Mouse (Mus musculus): ENCODE measurements at regions not wholly inside any gene's neighbourhood (a gene's known extent, or its start where the extent isn't known, plus 50 kb on each side); places are given as distances from the start of the nearest gene placed in this dataset.

- no peak overlapping the region for H3K4me2 ChIP-seq (ENCODE audit: low read depth, low read length)
- H3K4me1 ChIP-seq (ENCODE audit: control insufficient read depth, insufficient read depth, low read length): peaks cover 4% of the 10 kb centered on the region
- WGBS: 21% methylated on average over 13 of the region's 15 CpGs
- H3K36me3 ChIP-seq (ENCODE audit: control insufficient read depth, insufficient read depth, low read length): no peaks in the 10 kb centered on the region
- H3K9ac ChIP-seq (replicated peaks; ENCODE audit: low read depth, low read length): no peak overlapping the region
- no peaks in the 10 kb centered on the region for H3K27me3 ChIP-seq (ENCODE audit: control insufficient read depth, insufficient read depth, low read length)
- no peak overlapping the region for H3K4me3 ChIP-seq (ENCODE audit: low read depth, low read length)
- H3K27ac ChIP-seq (ENCODE audit: low read depth, low read length): no peak overlapping the region
- peak; percentile 77; the same call in 1 of the 2 replicates for ATAC-seq (ENCODE audit: low read depth)
- no peaks in the 10 kb centered on the region for H3K9me3 ChIP-seq (ENCODE audit: control insufficient read depth, low read length)
These were observed 54.9 kb upstream of the Chst1 start for GRCm38 (mm10) chr2:92544364-92545151.

DNA sequence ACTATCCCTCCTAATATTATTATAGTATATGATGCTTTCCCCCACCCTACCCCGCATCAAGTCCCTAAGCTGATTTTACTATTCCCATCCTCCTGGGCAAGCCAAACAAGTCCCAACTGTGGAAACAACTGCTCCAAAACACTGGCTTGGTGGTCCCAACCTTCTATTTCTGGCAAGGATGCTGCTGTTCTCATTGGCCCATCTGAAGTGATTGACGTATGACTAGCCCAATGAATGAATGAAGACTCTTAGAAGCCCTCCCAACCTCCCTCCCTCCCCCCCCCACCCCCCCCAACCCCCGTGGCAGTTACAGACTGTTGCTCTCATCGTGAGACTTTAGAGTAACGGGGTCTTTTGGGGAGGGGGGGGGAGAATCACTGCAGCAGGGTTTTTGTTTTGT, 58.7 kb upstream of the Chst1 start:
- H3K4me2 ChIP-seq (ENCODE audit: low read depth, low read length): no peak overlapping the region
- no peak overlapping the region for H3K27ac ChIP-seq (ENCODE audit: low read depth, low read length)
- H3K4me1 ChIP-seq (ENCODE audit: control insufficient read depth, insufficient read depth, low read length): peaks cover 4% of the 10 kb centered on the region
- no peaks in the 10 kb centered on the region for H3K36me3 ChIP-seq (ENCODE audit: control insufficient read depth, insufficient read depth, low read length)
- 58% methylated on average over 5 of the region's 5 CpGs for WGBS
- H3K4me3 ChIP-seq (ENCODE audit: low read depth, low read length): no peak overlapping the region
- H3K27me3 ChIP-seq (ENCODE audit: control insufficient read depth, insufficient read depth, low read length): no peaks in the 10 kb centered on the region
- H3K9ac ChIP-seq (replicated peaks; ENCODE audit: low read depth, low read length): no peak overlapping the region
- no peak for ATAC-seq (ENCODE audit: low read depth)
- H3K9me3 ChIP-seq (ENCODE audit: control insufficient read depth, low read length): no peaks in the 10 kb centered on the region

DNA sequence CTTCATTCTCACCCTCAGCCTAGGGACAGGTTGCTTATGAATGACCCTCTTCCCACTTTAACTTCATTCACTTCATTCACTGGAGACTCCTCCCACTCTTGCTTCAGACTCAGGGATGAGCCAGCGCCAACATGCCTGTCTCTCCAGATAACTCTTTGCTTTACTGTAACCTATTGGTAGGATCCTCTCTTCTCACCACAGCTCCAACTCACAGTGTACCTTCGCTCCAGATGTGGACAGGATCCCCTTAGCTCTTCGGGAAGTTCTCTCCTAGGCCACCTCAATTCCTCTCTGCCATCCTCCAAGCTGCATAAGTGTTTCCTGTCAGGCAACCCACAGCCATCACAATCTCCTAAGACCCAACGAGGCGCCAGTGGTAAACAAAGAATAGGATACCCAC, 67.5 kb upstream of the Chst1 start:
- Histone ChIP-seq H3K9me3 (ENCODE audit: control insufficient read depth, low read length) (no peaks in the 10 kb centered on the region), H3K27me3 (ENCODE audit: control insufficient read depth, insufficient read depth, low read length) (no peaks in the 10 kb centered on the region), H3K4me3 (ENCODE audit: low read depth, low read length) (no peak overlapping the region), H3K4me2 (ENCODE audit: low read depth, low read length) (no peak overlapping the region), H3K4me1 (ENCODE audit: control insufficient read depth, insufficient read depth, low read length) (peaks cover 5% of the 10 kb centered on the region; the same call in 1 of the 2 replicates), H3K9ac (replicated peaks; ENCODE audit: low read depth, low read length) (no peak overlapping the region), H3K36me3 (ENCODE audit: control insufficient read depth, insufficient read depth, low read length) (no peaks in the 10 kb centered on the region), H3K27ac (ENCODE audit: low read depth, low read length) (no peak overlapping the region)
- WGBS: 86% methylated on average over 5 of the region's 5 CpGs
- no peak for ATAC-seq (ENCODE audit: low read depth)

GRCm38 (mm10) chr2:92530677-92531076, 68.8 kb upstream of the Chst1 start:
- H3K4me1 ChIP-seq (ENCODE audit: control insufficient read depth, insufficient read depth, low read length): peaks cover 14% of the 10 kb centered on the region; the same call in 1 of the 2 replicates
- H3K4me2 ChIP-seq (ENCODE audit: low read depth, low read length): no peak overlapping the region
- H3K27me3 ChIP-seq (ENCODE audit: control insufficient read depth, insufficient read depth, low read length): no peaks in the 10 kb centered on the region
- no peak overlapping the region for H3K9ac ChIP-seq (replicated peaks; ENCODE audit: low read depth, low read length)
- H3K36me3 ChIP-seq (ENCODE audit: control insufficient read depth, insufficient read depth, low read length): no peaks in the 10 kb centered on the region
- 16% methylated on average over 4 of the region's 4 CpGs for WGBS
- H3K9me3 ChIP-seq (ENCODE audit: control insufficient read depth, low read length): no peaks in the 10 kb centered on the region
- H3K4me3 ChIP-seq (ENCODE audit: low read depth, low read length): no peak overlapping the region
- no peak overlapping the region for H3K27ac ChIP-seq (ENCODE audit: low read depth, low read length)
- peak; percentile 22; the same call in 1 of the 2 replicates for ATAC-seq (ENCODE audit: low read depth)

- 38% methylated on average over 14 of the region's 14 CpGs for WGBS
- H3K4me1 ChIP-seq (ENCODE audit: control insufficient read depth, insufficient read depth, low read length): peaks cover 16% of the 10 kb centered on the region; the same call in 1 of the 2 replicates
- ATAC-seq (ENCODE audit: low read depth): peak; percentile 64
- H3K36me3 ChIP-seq (ENCODE audit: control insufficient read depth, insufficient read depth, low read length): no peaks in the 10 kb centered on the region
- peak overlapping the region; percentile 50 for H3K9ac ChIP-seq (replicated peaks; ENCODE audit: low read depth, low read length)
- peak overlapping the region; percentile 75 for H3K27ac ChIP-seq (ENCODE audit: low read depth, low read length)
- H3K9me3 ChIP-seq (ENCODE audit: control insufficient read depth, low read length): no peaks in the 10 kb centered on the region
- H3K4me2 ChIP-seq (ENCODE audit: low read depth, low read length): peak overlapping the region; percentile 65
- peak overlapping the region; percentile 28 for H3K4me3 ChIP-seq (ENCODE audit: low read depth, low read length)
- no peaks in the 10 kb centered on the region for H3K27me3 ChIP-seq (ENCODE audit: control insufficient read depth, insufficient read depth, low read length)
These were observed 69.5 kb upstream of the Slc35c1 start for GRCm38 (mm10) chr2:92529670-92530322.

GRCm38 (mm10) chr2:92529071-92529641, 68.8 kb upstream of the Slc35c1 start:
- Histone ChIP-seq H3K9ac (replicated peaks; ENCODE audit: low read depth, low read length) (peak overlapping the region; percentile 50), H3K4me1 (ENCODE audit: control insufficient read depth, insufficient read depth, low read length) (peaks cover 16% of the 10 kb centered on the region; the same call in 1 of the 2 replicates), H3K27ac (ENCODE audit: low read depth, low read length) (peak overlapping the region; percentile 75), H3K4me3 (ENCODE audit: low read depth, low read length) (peak overlapping the region; percentile 28), H3K4me2 (ENCODE audit: low read depth, low read length) (peak overlapping the region; percentile 65), H3K27me3 (ENCODE audit: control insufficient read depth, insufficient read depth, low read length) (no peaks in the 10 kb centered on the region), H3K36me3 (ENCODE audit: control insufficient read depth, insufficient read depth, low read length) (no peaks in the 10 kb centered on the region), H3K9me3 (ENCODE audit: control insufficient read depth, low read length) (no peaks in the 10 kb centered on the region)
- 8% methylated on average over 24 of the region's 24 CpGs for WGBS
- peak; percentile 99 for ATAC-seq (ENCODE audit: low read depth)

DNA sequence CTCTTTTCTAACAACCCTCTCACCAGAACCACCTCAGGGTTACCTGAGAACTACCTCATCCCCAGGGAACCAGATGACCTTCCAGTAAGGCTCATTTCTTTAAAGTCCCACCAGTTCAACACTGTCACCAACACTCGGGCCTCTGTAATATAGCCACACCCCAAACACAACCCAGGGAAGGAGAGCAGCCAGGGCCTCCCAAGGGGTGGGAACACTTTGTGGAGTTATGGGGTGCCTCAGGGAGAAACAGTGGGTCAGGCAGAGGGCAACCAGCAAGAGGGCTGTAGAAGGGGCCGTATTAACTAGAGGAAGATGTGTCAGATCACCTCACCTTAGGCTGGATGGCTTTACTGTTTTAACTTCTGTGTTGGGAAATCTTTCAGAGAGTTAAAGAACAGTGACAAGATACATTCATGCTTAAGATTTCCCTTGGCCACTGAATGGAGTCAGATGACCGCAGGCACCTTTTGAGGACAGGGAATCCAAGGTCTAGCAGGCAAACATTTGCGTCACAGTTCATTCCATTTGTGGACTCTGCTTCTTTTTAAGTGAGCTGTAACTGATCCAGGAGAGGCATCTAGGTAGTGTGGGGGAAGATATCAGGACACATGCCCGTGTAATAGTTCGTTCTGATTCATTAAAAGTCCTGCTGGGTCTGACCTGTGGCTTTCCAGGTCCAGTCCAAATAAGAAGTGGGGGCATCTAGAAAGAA, 67.9 kb upstream of the Slc35c1 start:
- Histone ChIP-seq H3K4me3 (ENCODE audit: low read depth, low read length) (no peak overlapping the region), H3K9ac (replicated peaks; ENCODE audit: low read depth, low read length) (no peak overlapping the region), H3K4me2 (ENCODE audit: low read depth, low read length) (peak overlapping the region; percentile 65), H3K27ac (ENCODE audit: low read depth, low read length) (no peak overlapping the region), H3K27me3 (ENCODE audit: control insufficient read depth, insufficient read depth, low read length) (no peaks in the 10 kb centered on the region), H3K9me3 (ENCODE audit: control insufficient read depth, low read length) (no peaks in the 10 kb centered on the region), H3K36me3 (ENCODE audit: control insufficient read depth, insufficient read depth, low read length) (no peaks in the 10 kb centered on the region), H3K4me1 (ENCODE audit: control insufficient read depth, insufficient read depth, low read length) (peaks cover 16% of the 10 kb centered on the region; the same call in 1 of the 2 replicates)
- ATAC-seq (ENCODE audit: low read depth): no peak
- 86% methylated on average over 6 of the region's 6 CpGs for WGBS

DNA sequence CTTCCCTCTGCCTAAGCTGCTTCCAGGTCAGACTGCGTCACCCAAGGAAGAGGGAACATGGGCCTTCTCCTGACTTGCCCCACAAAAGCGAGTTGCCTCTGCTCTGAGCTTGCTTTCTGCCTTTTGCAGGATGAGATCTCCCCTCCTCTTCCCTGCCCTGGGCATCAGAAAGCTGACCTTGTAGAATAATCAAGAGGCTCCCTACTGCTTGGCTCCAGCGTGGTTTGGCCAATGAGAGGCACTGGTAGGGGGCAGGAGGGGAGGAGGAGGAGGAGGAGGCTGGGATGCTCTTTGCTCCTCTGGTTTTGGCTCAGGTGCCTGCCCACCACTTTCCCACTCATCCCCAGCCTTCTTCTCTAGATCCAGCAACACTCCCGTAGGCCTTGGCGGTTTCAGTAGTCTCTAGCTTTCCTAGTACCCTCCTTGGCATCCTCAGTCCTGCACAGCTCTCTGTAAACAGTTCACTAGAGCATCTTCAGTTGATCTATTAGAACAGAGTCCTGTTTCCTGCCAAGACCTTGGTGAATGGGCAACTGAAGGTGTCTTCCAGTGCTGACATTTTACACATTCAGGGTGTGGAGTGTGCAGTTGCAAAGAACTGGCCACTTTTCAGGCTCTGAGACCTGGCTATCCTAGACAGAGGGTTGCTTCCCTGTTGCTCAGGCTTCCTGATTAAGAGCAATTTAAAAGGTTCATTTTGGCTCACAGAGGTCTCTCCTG, 66.5 kb upstream of the Slc35c1 start:
- H3K4me2 ChIP-seq (ENCODE audit: low read depth, low read length): no peak overlapping the region
- H3K27me3 ChIP-seq (ENCODE audit: control insufficient read depth, insufficient read depth, low read length): no peaks in the 10 kb centered on the region
- peaks cover 16% of the 10 kb centered on the region; the same call in 1 of the 2 replicates for H3K4me1 ChIP-seq (ENCODE audit: control insufficient read depth, insufficient read depth, low read length)
- H3K27ac ChIP-seq (ENCODE audit: low read depth, low read length): no peak overlapping the region
- ATAC-seq (ENCODE audit: low read depth): no peak
- 66% methylated on average over 5 of the region's 5 CpGs for WGBS
- no peak overlapping the region for H3K4me3 ChIP-seq (ENCODE audit: low read depth, low read length)
- H3K9me3 ChIP-seq (ENCODE audit: control insufficient read depth, low read length): no peaks in the 10 kb centered on the region
- 0 out of 2 replicates have a peak overlapping the region, but pooled peaks have one; percentile 3 for H3K9ac ChIP-seq (replicated peaks; ENCODE audit: low read depth, low read length)
- H3K36me3 ChIP-seq (ENCODE audit: control insufficient read depth, insufficient read depth, low read length): no peaks in the 10 kb centered on the region
